Mouse (Mus musculus): ENCODE results near the gene Trim28. TPM values are rescaled to one million over a fixed set of nuclear protein-coding genes. Genes with fewer than 3 reads are reported as not detected.

Trim28 gene
- polyA plus RNA-seq, 1 experiment = 186 TPM

GRCm38 (mm10) chr7:12997230-12997629 is 1.7 kb upstream of the Trim28 start:
- 75% methylated on average over 5 of the region's 5 CpGs for WGBS
- TF ChIP-seq CTCF (conservative IDR thresholded peaks at IDR 0.05; ENCODE audit: insufficient read depth, insufficient read length, low read depth, low read length) (no peak), POLR2A (IDR thresholded peaks at IDR 0.05; ENCODE audit: low read depth, low read length) (no peak)
- Histone ChIP-seq H3K27me3 (replicated peaks; ENCODE audit: control insufficient read depth, insufficient read depth, low read length) (no peaks in the 10 kb centered on the region), H3K4me3 (ENCODE audit: insufficient read depth, low read depth, low read length) (no peak overlapping the region), H3K4me1 (ENCODE audit: control insufficient read depth, insufficient read depth, low read length) (no peaks in the 10 kb centered on the region), H3K27ac (ENCODE audit: insufficient read depth, low read depth, low read length) (no peak overlapping the region), H3K36me3 (ENCODE audit: control insufficient read depth, insufficient read depth, low read length) (no peaks in the 10 kb centered on the region)
- DNase-seq = no peak

- no peak for DNase-seq
- Histone ChIP-seq H3K27me3 (replicated peaks; ENCODE audit: control insufficient read depth, insufficient read depth, low read length) (no peaks in the 10 kb centered on the region), H3K27ac (ENCODE audit: insufficient read depth, low read depth, low read length) (no peak within 1 kb of the TSS), H3K4me1 (ENCODE audit: control insufficient read depth, insufficient read depth, low read length) (no peaks in the 10 kb centered on the region), H3K36me3 (ENCODE audit: control insufficient read depth, insufficient read depth, low read length) (no peaks in the 10 kb centered on the region), H3K4me3 (ENCODE audit: insufficient read depth, low read depth, low read length) (no peak within 1 kb of the TSS)
- TF ChIP-seq CTCF (conservative IDR thresholded peaks at IDR 0.05; ENCODE audit: insufficient read depth, insufficient read length, low read depth, low read length) (no peak), POLR2A (IDR thresholded peaks at IDR 0.05; ENCODE audit: low read depth, low read length) (no peak)
- 67% methylated on average over 5 of the region's 5 CpGs for WGBS
Observed at GRCm38 (mm10) chr7:12998053-12998452, 861 bp upstream of the Trim28 start, which contains the start of gene Slc27a5. TSS of gene Slc27a5 (minus strand) at chr7:12998192.

- Histone ChIP-seq H3K27ac (ENCODE audit: insufficient read depth, low read depth, low read length) (no peak overlapping the region), H3K27me3 (replicated peaks; ENCODE audit: control insufficient read depth, insufficient read depth, low read length) (no peaks in the 10 kb centered on the region), H3K4me1 (ENCODE audit: control insufficient read depth, insufficient read depth, low read length) (no peaks in the 10 kb centered on the region), H3K4me3 (ENCODE audit: insufficient read depth, low read depth, low read length) (no peak overlapping the region), H3K36me3 (ENCODE audit: control insufficient read depth, insufficient read depth, low read length) (no peaks in the 10 kb centered on the region)
- no peak for DNase-seq
- TF ChIP-seq POLR2A (IDR thresholded peaks at IDR 0.05; ENCODE audit: low read depth, low read length) (no peak), CTCF (conservative IDR thresholded peaks at IDR 0.05; ENCODE audit: insufficient read depth, insufficient read length, low read depth, low read length) (no peak)
- WGBS = 73% methylated on average over 1 of the region's 1 CpGs
Observed at GRCm38 (mm10) chr7:13001584-13001983, 2.7 kb downstream of the Trim28 start.

GRCm38 (mm10) chr7:13003380-13003779 is 4.5 kb downstream of the Trim28 start:
- DNase-seq = no peak
- no peak overlapping the region for H3K4me3 ChIP-seq (ENCODE audit: insufficient read depth, low read depth, low read length)
- 76% methylated on average over 5 of the region's 5 CpGs for WGBS
- TF ChIP-seq CTCF (conservative IDR thresholded peaks at IDR 0.05; ENCODE audit: insufficient read depth, insufficient read length, low read depth, low read length) (no peak), POLR2A (IDR thresholded peaks at IDR 0.05; ENCODE audit: low read depth, low read length) (no peak)
- no peaks in the 10 kb centered on the region for H3K4me1 ChIP-seq (ENCODE audit: control insufficient read depth, insufficient read depth, low read length)
- no peaks in the 10 kb centered on the region for H3K27me3 ChIP-seq (replicated peaks; ENCODE audit: control insufficient read depth, insufficient read depth, low read length)
- H3K27ac ChIP-seq (ENCODE audit: insufficient read depth, low read depth, low read length) = no peak overlapping the region
- H3K36me3 ChIP-seq (ENCODE audit: control insufficient read depth, insufficient read depth, low read length) = no peaks in the 10 kb centered on the region

GRCm38 (mm10) chr7:13006011-13006410 is 7.1 kb downstream of the Trim28 start:
- WGBS = 89% methylated on average over 17 of the region's 17 CpGs
- TF ChIP-seq CTCF (conservative IDR thresholded peaks at IDR 0.05; ENCODE audit: insufficient read depth, insufficient read length, low read depth, low read length) = no peak
- TF ChIP-seq POLR2A (IDR thresholded peaks at IDR 0.05; ENCODE audit: low read depth, low read length) = no peak
- no peak overlapping the region for H3K27ac ChIP-seq (ENCODE audit: insufficient read depth, low read depth, low read length)

GRCm38 (mm10) chr7:13006531-13006930 is 7.6 kb downstream of the Trim28 start:
- Histone ChIP-seq H3K36me3 (ENCODE audit: control insufficient read depth, insufficient read depth, low read length) (no peaks in the 10 kb centered on the region), H3K27ac (ENCODE audit: insufficient read depth, low read depth, low read length) (peak overlapping the region; percentile 52), H3K4me1 (ENCODE audit: control insufficient read depth, insufficient read depth, low read length) (peaks cover 4% of the 10 kb centered on the region; the same call in 1 of the 2 replicates), H3K4me3 (ENCODE audit: insufficient read depth, low read depth, low read length) (no peak overlapping the region), H3K27me3 (replicated peaks; ENCODE audit: control insufficient read depth, insufficient read depth, low read length) (no peaks in the 10 kb centered on the region)
- DNase-seq = peak; percentile 43
- TF ChIP-seq POLR2A (IDR thresholded peaks at IDR 0.05; ENCODE audit: low read depth, low read length) (no peak), CTCF (conservative IDR thresholded peaks at IDR 0.05; ENCODE audit: insufficient read depth, insufficient read length, low read depth, low read length) (no peak)
- WGBS = 70% methylated on average over 10 of the region's 10 CpGs

More at GRCm38 (mm10) chr7:13006011-13006410, 7.1 kb downstream of the Trim28 start:
- no peak for DNase-seq
- H3K4me3 ChIP-seq (ENCODE audit: insufficient read depth, low read depth, low read length) = no peak overlapping the region
- no peaks in the 10 kb centered on the region for H3K36me3 ChIP-seq (ENCODE audit: control insufficient read depth, insufficient read depth, low read length)
- H3K4me1 ChIP-seq (ENCODE audit: control insufficient read depth, insufficient read depth, low read length) = peaks cover 4% of the 10 kb centered on the region; the same call in 1 of the 2 replicates
- no peaks in the 10 kb centered on the region for H3K27me3 ChIP-seq (replicated peaks; ENCODE audit: control insufficient read depth, insufficient read depth, low read length)

GRCm38 (mm10) chr7:13007341-13008092 is 8.6 kb downstream of the Trim28 start:
- Histone ChIP-seq H3K36me3 (ENCODE audit: control insufficient read depth, insufficient read depth, low read length) (no peaks in the 10 kb centered on the region), H3K4me3 (ENCODE audit: insufficient read depth, low read depth, low read length) (no peak overlapping the region), H3K4me1 (ENCODE audit: control insufficient read depth, insufficient read depth, low read length) (peaks cover 4% of the 10 kb centered on the region; the same call in 1 of the 2 replicates), H3K27me3 (replicated peaks; ENCODE audit: control insufficient read depth, insufficient read depth, low read length) (no peaks in the 10 kb centered on the region), H3K27ac (ENCODE audit: insufficient read depth, low read depth, low read length) (no peak overlapping the region)
- no peak for DNase-seq
- TF ChIP-seq CTCF (conservative IDR thresholded peaks at IDR 0.05; ENCODE audit: insufficient read depth, insufficient read length, low read depth, low read length) = no peak
- TF ChIP-seq POLR2A (IDR thresholded peaks at IDR 0.05; ENCODE audit: low read depth, low read length) = no peak
- 72% methylated on average over 57 of the region's 57 CpGs for WGBS

All from kidney, adult 2 months (tissue).